ENCODE assay signal across 19 mouse cellular contexts in the genomic region with DNA sequence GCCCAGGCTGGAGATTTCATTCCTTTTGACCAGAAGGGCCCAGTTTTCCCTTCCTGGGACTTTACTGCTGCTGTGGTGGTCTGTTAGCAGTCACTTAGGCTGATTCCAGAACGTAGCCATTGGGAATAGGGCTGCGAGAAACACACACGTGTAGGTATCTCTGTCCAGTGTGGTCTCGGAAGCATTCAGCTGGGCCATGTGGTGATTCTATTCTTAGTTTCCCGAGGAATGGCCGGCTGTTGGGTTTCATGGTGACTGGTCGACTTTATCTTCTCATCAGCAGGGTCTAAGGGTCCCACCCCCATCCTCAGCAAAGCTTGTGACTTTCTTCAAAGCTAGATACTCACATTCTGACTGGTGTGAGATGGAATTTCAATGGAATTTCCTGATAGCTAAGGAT. TPM values are rescaled to one million over a fixed set of nuclear protein-coding genes. Genes with fewer than 3 reads are reported as not detected.
DNase-seq lines count a peak whose midpoint lies in the region; ATAC-seq and TF ChIP-seq lines count a peak whose summit lies in the region.
"Had no signal": no experiment of that assay in that cellular context is flagged by ENCODE, and none has a peak within 500 bp of the region (broad histone marks: within the 10 kb centered on the region; RNA-seq: fewer than 3 reads in every experiment).

No protein-coding gene starts in this region.

- DNase-seq in heart, embryonic 10.5 days (ENCODE audit: low spot score): no peak
- no peak for DNase-seq in heart, postnatal 4 days
- DNase-seq in kidney, postnatal 25 days: no peak
- DNase-seq in stomach, postnatal 0 days (ENCODE audit: low spot score): no peak
- no peak for DNase-seq in spleen, adult 12 weeks (ENCODE audit: low spot score)
- DNase-seq: adrenal gland, adult 8-10 months; B cell, adult 2 months; cerebellum, adult 11 months; cerebellum, postnatal 14 days; embryo, embryonic 11 days; kidney, adult 18-20 months; kidney, postnatal 4 days; liver, embryonic 13.5 days; thymus, adult 18-20 months had no signal

- H3K9me3 ChIP-seq in heart, embryonic 10.5 days: no peaks in the 10 kb centered on the region
- no peaks in the 10 kb centered on the region for H3K9me3 ChIP-seq in kidney, embryonic 16.5 days (ENCODE audit: low read length)
- no peaks in the 10 kb centered on the region for H3K9me3 ChIP-seq in stomach, embryonic 14.5 days (ENCODE audit: control insufficient read depth, low read depth, low read length)
- H3K9me3 ChIP-seq in stomach, postnatal 0 days (ENCODE audit: control insufficient read depth, low read length): no peaks in the 10 kb centered on the region
- H3K9me3 ChIP-seq: liver, embryonic 13.5 days; midbrain, embryonic 13.5 days had no signal

- no peak overlapping the region for H3K9ac ChIP-seq in kidney, embryonic 16.5 days (replicated peaks; ENCODE audit: low read length)
- no peak overlapping the region for H3K9ac ChIP-seq in stomach, embryonic 14.5 days (replicated peaks; ENCODE audit: low read depth, low read length)
- no peak overlapping the region for H3K9ac ChIP-seq in stomach, postnatal 0 days (ENCODE audit: low read length)
- H3K9ac ChIP-seq: liver, embryonic 13.5 days; midbrain, embryonic 13.5 days had no signal

- no peak for ATAC-seq in kidney, embryonic 16.5 days (ENCODE audit: low FRiP score, low TSS enrichment)
- ATAC-seq in stomach, embryonic 14.5 days (ENCODE audit: insufficient number of reproducible peaks, insufficient read depth, low FRiP score, low read depth): no peak
- ATAC-seq in stomach, postnatal 0 days (ENCODE audit: low FRiP score, low TSS enrichment): no peak

- H3K36me3 ChIP-seq in heart, embryonic 10.5 days: no peaks in the 10 kb centered on the region
- H3K36me3 ChIP-seq in kidney, embryonic 16.5 days (ENCODE audit: insufficient read depth, low read length): no peaks in the 10 kb centered on the region
- H3K36me3 ChIP-seq in stomach, embryonic 14.5 days (ENCODE audit: control insufficient read depth, insufficient read depth, low read length): no peaks in the 10 kb centered on the region
- no peaks in the 10 kb centered on the region for H3K36me3 ChIP-seq in stomach, postnatal 0 days (ENCODE audit: control insufficient read depth, insufficient read depth, low read length)
- H3K36me3 ChIP-seq: liver, embryonic 13.5 days; midbrain, embryonic 13.5 days had no signal

- peak overlapping the region; percentile 56; the same call in 1 of the 2 replicates for H3K27ac ChIP-seq in heart, embryonic 10.5 days
- peak overlapping the region; percentile 40; the same call in 1 of the 2 replicates for H3K27ac ChIP-seq in kidney, embryonic 16.5 days (ENCODE audit: low read length)
- H3K27ac ChIP-seq in stomach, embryonic 14.5 days (ENCODE audit: low read length): 0 out of 2 replicates have a peak overlapping the region, but pooled peaks have one; percentile 62
- H3K27ac ChIP-seq in stomach, postnatal 0 days (replicated peaks): no peak overlapping the region
- H3K27ac ChIP-seq: liver, embryonic 13.5 days; macrophage had no signal

- H3K27me3 ChIP-seq in heart, embryonic 10.5 days (ENCODE audit: insufficient read depth, poor library complexity, severe bottlenecking): no peaks in the 10 kb centered on the region
- H3K27me3 ChIP-seq in kidney, embryonic 16.5 days (ENCODE audit: insufficient read depth, low read length): no peaks in the 10 kb centered on the region
- H3K27me3 ChIP-seq in stomach, embryonic 14.5 days (ENCODE audit: control insufficient read depth, insufficient read depth, low read length): no peaks in the 10 kb centered on the region
- no peaks in the 10 kb centered on the region for H3K27me3 ChIP-seq in stomach, postnatal 0 days (ENCODE audit: control insufficient read depth, insufficient read depth, low read length)
- H3K27me3 ChIP-seq: liver, embryonic 13.5 days; midbrain, embryonic 13.5 days had no signal

- 21% methylated on average over 7 of the region's 7 CpGs for WGBS in heart, embryonic 10.5 days
- WGBS in kidney, embryonic 16.5 days: 64% methylated on average over 7 of the region's 7 CpGs
- 71% methylated on average over 7 of the region's 7 CpGs for WGBS in stomach, embryonic 14.5 days
- 79% methylated on average over 7 of the region's 7 CpGs for WGBS in stomach, postnatal 0 days

- TF ChIP-seq CTCF in stomach, postnatal 0 days (IDR thresholded peaks at IDR 0.05; ENCODE audit: low read depth): no peak

- TF ChIP-seq EP300 in stomach, postnatal 0 days (optimal IDR thresholded peaks at IDR 0.05): no peak

- no peak overlapping the region for H3K4me2 ChIP-seq in kidney, embryonic 16.5 days (replicated peaks; ENCODE audit: low read depth, low read length)
- H3K4me2 ChIP-seq in stomach, embryonic 14.5 days (replicated peaks; ENCODE audit: low read depth, low read length): no peak overlapping the region
- no peak overlapping the region for H3K4me2 ChIP-seq in stomach, postnatal 0 days (replicated peaks; ENCODE audit: low read depth)
- H3K4me2 ChIP-seq: liver, embryonic 13.5 days; midbrain, embryonic 13.5 days had no signal

- H3K4me3 ChIP-seq in heart, embryonic 10.5 days: no peak overlapping the region
- no peak overlapping the region for H3K4me3 ChIP-seq in kidney, embryonic 16.5 days (ENCODE audit: low read length)
- H3K4me3 ChIP-seq in stomach, embryonic 14.5 days (ENCODE audit: low read depth, low read length): no peak overlapping the region
- H3K4me3 ChIP-seq in stomach, postnatal 0 days (ENCODE audit: low read depth, low read length): no peak overlapping the region
- H3K4me3 ChIP-seq: liver, embryonic 13.5 days; midbrain, embryonic 13.5 days; myocyte had no signal

- peaks cover 29% of the 10 kb centered on the region for H3K4me1 ChIP-seq in heart, embryonic 10.5 days
- peaks cover 13% of the 10 kb centered on the region; the same call in 1 of the 2 replicates for H3K4me1 ChIP-seq in kidney, embryonic 16.5 days (ENCODE audit: insufficient read depth, low read length)
- H3K4me1 ChIP-seq in stomach, embryonic 14.5 days (ENCODE audit: control insufficient read depth, insufficient read depth, low read length): peaks cover 17% of the 10 kb centered on the region
- H3K4me1 ChIP-seq in stomach, postnatal 0 days (replicated peaks; ENCODE audit: control insufficient read depth, insufficient read depth): peaks cover 5% of the 10 kb centered on the region; the same call in 1 of the 2 replicates
- H3K4me1 ChIP-seq: liver, embryonic 13.5 days had no signal

RNA-seq across cellular contexts. Expression of a gene that starts 59.2 kb away (rescaled TPM):
- 142 and 192 TPM in 2 replicates for polyA plus RNA-seq in heart, embryonic 10.5 days (2016; fragmentation: Nextera tagmentation; extraction: Ambion mirVana)
- 100 to 1,000 TPM; 186 to 192 TPM for total RNA-seq in heart, postnatal 4 days (2021)
- 191 and 202 TPM in 2 replicates for polyA plus RNA-seq in kidney, embryonic 16.5 days (2015; fragmentation: Nextera tagmentation; extraction: Ambion mirVana)
- 236 and 261 TPM in 2 replicates for polyA plus RNA-seq in stomach, embryonic 14.5 days (2014; fragmentation: Nextera tagmentation; extraction: Ambion mirVana)
- polyA plus RNA-seq in stomach, postnatal 0 days (2015; fragmentation: Nextera tagmentation; extraction: Ambion mirVana): 57.1 and 59.6 TPM in 2 replicates
